Mouse (Mus musculus): ENCODE results near the gene Hpcal1.

DNA sequence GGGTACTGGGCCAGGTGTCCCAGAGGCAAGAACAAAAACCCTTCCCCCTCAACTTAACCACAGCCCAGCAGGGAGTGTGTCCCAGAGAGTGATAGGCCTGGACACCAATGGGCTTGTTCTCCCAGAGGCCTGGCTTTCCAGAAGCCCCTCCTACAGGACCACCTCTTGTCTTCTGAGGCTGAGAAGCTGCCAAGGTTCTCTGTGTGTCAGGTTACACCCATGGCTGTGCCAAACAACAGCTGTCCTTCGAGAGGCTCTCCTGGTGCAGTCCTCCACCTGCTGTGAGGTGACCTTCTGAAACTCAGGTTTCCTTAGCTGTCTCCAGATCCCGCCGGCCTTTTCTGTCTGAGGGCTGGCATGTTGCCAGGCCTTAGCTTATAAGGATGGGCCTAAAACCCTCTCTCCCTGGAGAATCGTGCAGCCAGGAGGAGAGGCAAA is 29.2 kb upstream of the Hpcal1 start:
- TF ChIP-seq CTCF (IDR thresholded peaks at IDR 0.05; ENCODE audit: borderline replicate concordance, insufficient read depth, low read depth, low read length) (no peak), POLR2A (IDR thresholded peaks at IDR 0.05; ENCODE audit: borderline replicate concordance, insufficient read depth, low read length) (no peak)

Data from cerebellum, adult 2 months (tissue).